Mouse (Mus musculus) ES-E14 (cell line): ENCODE results near the gene Cyp17a1. TPM values are rescaled to one million over a fixed set of nuclear protein-coding genes. Genes with fewer than 3 reads are reported as not detected.

ENCODE experiments used
- DNase-seq: peaks from one replicate; pipeline ENCODE4 v3.0.0-alpha.2; 2013; ENCODE audit warnings: low read depth, low spot score
- H3K27ac ChIP-seq: 2 replicates; pipeline ENCODE4 v1.5.1; 2012; ENCODE audit warnings: low read depth, mild to moderate bottlenecking, low read length, moderate library complexity, mixed read lengths; ENCODE audit not compliant: poor library complexity, insufficient read depth, severe bottlenecking
- H3K36me3 ChIP-seq: 2 replicates; pipeline ENCODE4 v1.6.1; 2012; ENCODE audit warnings: mild to moderate bottlenecking, low read length, moderate library complexity, mixed read lengths; ENCODE audit not compliant: control insufficient read depth, poor library complexity, insufficient read depth, severe bottlenecking
- H3K4me1 ChIP-seq, 2 experiments: fragments of 150-350 bp in 1 of 2; sonication (generic) in 1 of 2; 2 replicates each; pipeline ENCODE4 v1.6.1; 2012; ENCODE audit warnings: low read length in 2 of 2, mild to moderate bottlenecking in 1 of 2, mixed read lengths in 1 of 2; ENCODE audit not compliant: control insufficient read depth in 2 of 2, insufficient read depth in 2 of 2, poor library complexity in 1 of 2
- H3K4me3 ChIP-seq, 2 experiments: fragments of 150-350 bp in 1 of 2; sonication (generic) in 1 of 2; 2 replicates each; pipeline ENCODE4 v1.5.1; 2012; ENCODE audit warnings: low read length in 2 of 2, low read depth in 1 of 2, mild to moderate bottlenecking in 1 of 2, mixed read lengths in 1 of 2; ENCODE audit not compliant: insufficient read depth in 1 of 2, poor library complexity in 1 of 2, severe bottlenecking in 1 of 2
- H3K9ac ChIP-seq: 2 replicates; pipeline ENCODE4 v1.6.1; 2012; ENCODE audit warnings: low read depth, mild to moderate bottlenecking, low read length, mixed read lengths; ENCODE audit not compliant: poor library complexity, insufficient read depth, severe bottlenecking
- H3K9me3 ChIP-seq: fragments of 150-350 bp; sonication (generic); 2 replicates; pipeline ENCODE4 v1.6.1; 2012; ENCODE audit warnings: low read depth, mild to moderate bottlenecking, low read length; ENCODE audit not compliant: control insufficient read depth, insufficient read depth
- CHD2 ChIP-seq: IDR thresholded peaks from 2 replicates; pipeline ENCODE4 v1.6.1; 2014; ENCODE audit warnings: mild to moderate bottlenecking, low read depth, low read length, inconsistent platforms
- HCFC1 ChIP-seq: IDR thresholded peaks from 2 replicates; pipeline ENCODE4 v1.6.1; 2012; ENCODE audit warnings: low read length, inconsistent platforms, borderline replicate concordance; ENCODE audit not compliant: insufficient read depth
- MAFK ChIP-seq: IDR thresholded peaks from 2 replicates; pipeline ENCODE4 v1.6.1; 2014; ENCODE audit warnings: mild to moderate bottlenecking, low read depth, low read length, inconsistent platforms; ENCODE audit not compliant: insufficient read depth
- ZC3H11A ChIP-seq: IDR thresholded peaks from 2 replicates; pipeline ENCODE4 v1.6.1; 2012; ENCODE audit warnings: low read depth, mild to moderate bottlenecking, inconsistent platforms, low read length, borderline replicate concordance
- ZNF384 ChIP-seq: IDR thresholded peaks from 2 replicates; pipeline ENCODE4 v1.6.1; 2012; ENCODE audit warnings: low read depth, low read length, inconsistent platforms
- in situ Hi-C, 2 experiments: fragments of 600-800 bp; cut with MboI; formaldehyde crosslinking; loops; one replicate each; pipeline ENCODE4 v1.15.1; 2025; ENCODE audit warnings: low sequenced_read_pairs in 2 of 2, inconsistent platforms in 1 of 2; ENCODE audit not compliant: unreplicated experiment in 2 of 2
- total RNA-seq: library from RNA; depleted of rRNA; stranded (reverse); fragments of 300-350 nt; gene quantifications from 2 replicates; pipeline ENCODE4 v1.2.3, GENCODE M21; 2012

Cyp17a1 gene
- total RNA-seq, 1 experiment, result not detected

- Histone ChIP-seq H3K9ac (no peak overlapping the region), H3K4me1 (peaks cover 6 to 39% of the 10 kb centered on the region in 2 experiments), H3K36me3 (no peaks in the 10 kb centered on the region), H3K4me3 (no peak overlapping the region), H3K9me3 (no peaks in the 10 kb centered on the region), H3K27ac (no peak overlapping the region)
- in situ Hi-C loops, result no loop called here
- no peak for TF ChIP-seq CHD2
- TF ChIP-seq HCFC1, result no peak
- TF ChIP-seq MAFK, result no peak
- TF ChIP-seq ZC3H11A, result no peak
- TF ChIP-seq ZNF384, result no peak
- no peak for DNase-seq
Observed at GRCm38 (mm10) chr19:46625015-46625414, 48.0 kb downstream of the Cyp17a1 start.

DNA sequence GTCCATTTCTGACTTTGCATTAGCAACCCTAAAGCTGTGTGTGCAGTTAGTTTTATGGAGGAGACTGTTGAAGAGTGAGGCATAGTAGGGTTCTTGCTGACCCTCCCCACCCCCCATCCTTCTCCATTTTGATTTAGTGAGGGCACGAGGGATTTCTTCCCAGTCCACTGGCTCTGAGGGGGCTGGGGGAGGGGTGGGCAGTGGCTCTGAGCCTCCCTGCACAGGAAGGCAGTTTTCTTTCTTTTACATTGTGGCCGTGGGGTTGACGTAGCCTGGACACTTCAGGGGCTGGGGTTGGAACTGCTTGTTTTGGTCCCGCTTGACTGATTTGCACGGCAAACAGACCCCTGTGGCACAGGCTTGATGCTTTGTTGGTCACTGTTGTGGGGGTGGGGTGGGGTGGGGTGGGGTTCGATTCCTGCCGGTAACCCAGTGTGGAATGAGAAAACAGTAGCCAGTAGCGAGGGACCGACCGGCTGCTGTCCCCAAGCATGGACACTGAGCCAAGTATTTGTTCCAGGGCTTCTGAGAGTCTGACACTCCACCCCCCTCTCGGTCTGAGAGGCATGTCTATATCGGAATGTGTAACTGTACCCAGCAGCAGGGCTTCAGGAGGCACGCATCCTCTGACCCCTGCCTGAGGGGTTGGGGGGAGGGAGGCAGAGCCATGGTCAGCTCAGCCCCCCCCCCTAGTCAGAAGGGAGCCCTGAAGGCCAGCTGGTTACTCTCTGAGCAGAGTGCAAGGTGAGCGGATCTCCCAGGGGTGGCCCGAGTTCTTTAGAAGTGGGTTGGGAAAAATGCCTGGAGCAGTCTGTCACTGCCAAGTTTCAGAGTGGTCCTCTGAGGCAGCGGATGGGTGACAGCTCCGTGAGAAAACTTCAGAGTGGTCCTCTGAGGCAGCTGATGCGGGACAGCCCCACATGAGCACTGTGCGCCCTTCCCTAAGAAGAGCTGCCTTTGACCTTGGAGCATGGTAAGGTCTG is 48.9 kb downstream of the Cyp17a1 start:
- Histone ChIP-seq H3K9me3 (no peaks in the 10 kb centered on the region), H3K27ac (no peak overlapping the region), H3K36me3 (no peaks in the 10 kb centered on the region), H3K4me3 (no peak overlapping the region), H3K9ac (no peak overlapping the region), H3K4me1 (peaks cover 6 to 39% of the 10 kb centered on the region in 2 experiments)
- in situ Hi-C loops, result no loop called here
- TF ChIP-seq ZC3H11A (no peak), CHD2 (no peak), MAFK (no peak), ZNF384 (no peak)
- DNase-seq, result no peak

GRCm38 (mm10) chr19:46623194-46623667 is 49.7 kb downstream of the Cyp17a1 start:
- Histone ChIP-seq H3K27ac (no peak overlapping the region), H3K4me3 (0 out of 4 replicates have a peak overlapping the region, but pooled peaks of 1 of the 2 experiments have one; percentile 20)

DNA sequence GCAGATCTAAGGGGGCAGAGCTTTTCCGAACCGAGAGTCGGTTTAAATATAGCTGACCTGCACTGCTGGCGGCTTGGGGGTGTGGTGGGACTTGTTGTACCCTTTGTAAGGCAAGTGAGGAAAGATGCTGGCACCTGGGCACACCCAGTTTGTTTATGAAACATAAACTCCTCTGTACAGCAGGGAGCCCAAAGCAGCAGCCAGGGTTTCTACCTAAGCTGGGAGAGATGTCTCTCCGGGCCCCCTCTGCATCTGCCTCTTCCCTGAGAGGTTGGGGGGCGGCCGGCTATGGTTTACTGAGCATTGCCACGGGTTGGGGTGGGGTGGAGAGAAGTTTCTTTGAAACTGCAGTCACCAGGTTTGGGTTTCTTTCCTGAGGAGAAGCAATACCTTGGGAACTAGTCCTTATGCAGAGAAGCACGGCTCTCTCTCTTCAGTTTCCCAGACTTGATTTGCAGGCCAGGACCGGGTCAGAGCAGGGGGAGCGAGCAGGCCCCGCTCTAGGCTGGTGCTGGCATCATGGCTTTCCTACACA is 50.2 kb downstream of the Cyp17a1 start:
- H3K4me3 ChIP-seq, result no peak overlapping the region
- no peak for TF ChIP-seq ZNF384
- TF ChIP-seq MAFK, result no peak
- no peak for TF ChIP-seq HCFC1
- no peak for TF ChIP-seq ZC3H11A
- TF ChIP-seq CHD2, result no peak
- no peaks in the 10 kb centered on the region for H3K9me3 ChIP-seq
- no peak overlapping the region for H3K27ac ChIP-seq
- H3K9ac ChIP-seq, result no peak overlapping the region
- no peaks in the 10 kb centered on the region for H3K36me3 ChIP-seq
- no peak for DNase-seq
- peaks cover 6 to 36% of the 10 kb centered on the region in 2 experiments for H3K4me1 ChIP-seq
- in situ Hi-C loops, result no loop called here

More at GRCm38 (mm10) chr19:46623194-46623667, 49.7 kb downstream of the Cyp17a1 start:
- Histone ChIP-seq H3K9me3 (no peaks in the 10 kb centered on the region), H3K9ac (no peak overlapping the region), H3K36me3 (no peaks in the 10 kb centered on the region), H3K4me1 (peaks cover 6 to 39% of the 10 kb centered on the region in 2 experiments)
- no peak for DNase-seq
- in situ Hi-C loops, result no loop called here
- TF ChIP-seq ZC3H11A (no peak), MAFK (no peak), HCFC1 (no peak), CHD2 (no peak), ZNF384 (no peak)
